Mouse (Mus musculus): ENCODE results near the gene Lgsn. TPM values are rescaled to one million over a fixed set of nuclear protein-coding genes. Genes with fewer than 3 reads are reported as not detected.

Gene Lgsn
- not detected for polyA plus RNA-seq (2014; fragmentation: Illumina TruSeq; extraction: RNeasy Lipid Tissue Mini Kit (QIAGEN cat#74804); ENCODE audit: low read depth, low replicate concordance)

GRCm38 (mm10) chr1:31176101-31176500, at the start of gene Lgsn:
Gene Lgsn (plus strand): TSS chr1:31176401.

DNA sequence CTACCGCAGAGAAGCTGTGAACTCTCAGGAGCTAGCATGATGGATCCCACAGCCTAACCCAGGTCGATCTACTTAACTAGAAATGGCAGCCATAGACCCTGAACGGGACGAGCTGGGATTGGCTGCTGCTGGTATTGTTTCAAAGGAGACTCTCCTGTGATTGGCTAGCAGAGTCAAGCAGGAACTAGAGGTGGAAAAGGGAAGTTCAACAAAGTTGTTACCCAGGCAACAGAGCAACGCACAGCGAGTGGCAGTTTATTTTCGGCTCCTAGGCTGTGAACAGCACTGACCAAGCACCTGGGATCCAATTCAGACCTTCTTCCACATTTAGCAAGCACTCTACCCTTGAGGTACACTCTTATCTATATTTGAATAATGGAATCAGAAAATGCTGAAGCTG, 46.4 kb downstream of the Lgsn start, which contains the start of the genes 4931428L18Rik and Pih1d3:
Gene 4931428L18Rik (minus strand): TSS at position 121 of the 400 bp plus-strand sequence.
Gene Pih1d3 (plus strand): TSS at position 275 of the 400 bp plus-strand sequence.

Other genes with a start within 250 kb of the Lgsn start
- not detected for gene AC153137.1, start 198.4 kb upstream of the Lgsn start, polyA plus RNA-seq (2014; fragmentation: Illumina TruSeq; extraction: RNeasy Lipid Tissue Mini Kit (QIAGEN cat#74804); ENCODE audit: low read depth, low replicate concordance)
- 0.50 TPM for gene 4931428L18Rik, start 46.3 kb downstream of the Lgsn start, polyA plus RNA-seq (2014; fragmentation: Illumina TruSeq; extraction: RNeasy Lipid Tissue Mini Kit (QIAGEN cat#74804); ENCODE audit: low read depth, low replicate concordance)
- gene Pih1d3, start 46.4 kb downstream of the Lgsn start, polyA plus RNA-seq (2014; fragmentation: Illumina TruSeq; extraction: RNeasy Lipid Tissue Mini Kit (QIAGEN cat#74804); ENCODE audit: low read depth, low replicate concordance) = not detected